Mouse (Mus musculus): ENCODE results near the gene Drc7.

Gene Drc7

GRCm38 (mm10) chr8:95059812-95060533 lies 5.1 kb downstream of the Drc7 start:
- no peak for DNase-seq

GRCm38 (mm10) chr8:95064531-95064930 lies 9.6 kb downstream of the Drc7 start:
- DNase-seq = no peak

- DNase-seq = peak; percentile 79 to 89
Measured at GRCm38 (mm10) chr8:95067582-95067981, 12.7 kb downstream of the Drc7 start.

GRCm38 (mm10) chr8:95075504-95075903 lies 20.6 kb downstream of the Drc7 start:
- DNase-seq = no peak

GRCm38 (mm10) chr8:95076151-95076550 lies 21.2 kb downstream of the Drc7 start:
- DNase-seq = no peak

GRCm38 (mm10) chr8:95078055-95078454 lies 23.2 kb downstream of the Drc7 start:
- DNase-seq = no peak

- no peak for DNase-seq
Measured at GRCm38 (mm10) chr8:95079305-95079704, 24.4 kb downstream of the Drc7 start.

GRCm38 (mm10) chr8:95080381-95081341 lies 25.8 kb downstream of the Drc7 start, which contains the start of gene Katnb1:
TSS of gene Katnb1 (plus strand) at chr8:95081186.
- peak; percentile 99 for DNase-seq

GRCm38 (mm10) chr8:95081650-95082049 lies 26.7 kb downstream of the Drc7 start:
- DNase-seq = no peak

- DNase-seq = no peak
Measured at GRCm38 (mm10) chr8:95084261-95084660, 29.4 kb downstream of the Drc7 start.

- no peak for DNase-seq
Measured at GRCm38 (mm10) chr8:95084744-95085431, 30.0 kb downstream of the Drc7 start.

- no peak for DNase-seq
Measured at GRCm38 (mm10) chr8:95085432-95086141, 30.7 kb downstream of the Drc7 start.

GRCm38 (mm10) chr8:95093574-95093973 lies 38.7 kb downstream of the Drc7 start:
- DNase-seq = peak; percentile 83 to 86

GRCm38 (mm10) chr8:95099009-95099408 lies 44.1 kb downstream of the Drc7 start:
- peak; percentile 80 to 85 for DNase-seq

GRCm38 (mm10) chr8:95101972-95102371 lies 47.1 kb downstream of the Drc7 start:
- no peak for DNase-seq

- no peak for DNase-seq
Measured at GRCm38 (mm10) chr8:95107306-95107705, 52.4 kb downstream of the Drc7 start.

- peak in 1 of 2 experiments; percentile 46 for DNase-seq
Measured at GRCm38 (mm10) chr8:95112594-95112993, 57.7 kb downstream of the Drc7 start.

- no peak for DNase-seq
Measured at GRCm38 (mm10) chr8:95113108-95113507, 58.2 kb downstream of the Drc7 start.

- DNase-seq = peak; percentile 46 to 52
Measured at GRCm38 (mm10) chr8:95113750-95114149, 58.8 kb downstream of the Drc7 start.

GRCm38 (mm10) chr8:95123455-95123854 lies 68.6 kb downstream of the Drc7 start:
- peak in 1 of 2 experiments; percentile 48 for DNase-seq

- no peak for DNase-seq
Measured at GRCm38 (mm10) chr8:95126497-95126896, 71.6 kb downstream of the Drc7 start.

- peak; percentile 22 to 66 for DNase-seq
Measured at GRCm38 (mm10) chr8:95127658-95128057, 72.8 kb downstream of the Drc7 start.
